ENCODE assay signal across 9 mouse cellular contexts in the genomic region with DNA sequence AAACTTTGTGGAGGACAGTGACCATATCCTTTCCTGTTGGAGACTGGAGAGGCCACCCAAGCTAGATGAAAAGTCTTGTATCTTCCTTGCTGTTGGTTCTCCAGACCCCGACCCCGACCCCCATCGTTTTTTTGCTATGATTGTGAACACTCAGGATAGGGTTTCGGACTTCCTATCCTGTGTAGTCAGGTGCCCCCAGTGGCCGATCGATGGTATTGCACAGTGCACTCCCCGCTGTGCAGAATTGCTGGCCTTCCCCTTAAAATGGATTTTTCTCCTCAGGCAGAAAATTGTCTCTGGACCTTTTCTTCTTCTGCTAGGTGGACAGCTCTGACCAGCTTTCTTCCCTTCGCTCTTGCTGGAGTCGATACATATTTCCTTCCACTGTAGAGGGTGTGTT. TPM values are rescaled to one million over a fixed set of nuclear protein-coding genes. Genes with fewer than 3 reads are reported as not detected.
DNase-seq lines count a peak whose midpoint lies in the region; ATAC-seq and TF ChIP-seq lines count a peak whose summit lies in the region.
"Had no signal": no experiment of that assay in that cellular context is flagged by ENCODE, and none has a peak within 500 bp of the region (broad histone marks: within the 10 kb centered on the region; RNA-seq: fewer than 3 reads in every experiment).

No protein-coding gene starts in this region.

- no peak overlapping the region for H3K4me3 ChIP-seq in forebrain, postnatal 0 days (ENCODE audit: low read depth, low read length)
- no peak overlapping the region for H3K4me3 ChIP-seq in forebrain, embryonic 16.5 days (replicated peaks; ENCODE audit: low read length)
- no peak overlapping the region for H3K4me3 ChIP-seq in midbrain, embryonic 10.5 days
- no peak overlapping the region for H3K4me3 ChIP-seq in midbrain, embryonic 13.5 days (replicated peaks)
- H3K4me3 ChIP-seq in bone marrow, adult 2 months (replicated peaks; ENCODE audit: control insufficient read depth, low read depth, low read length): no peak overlapping the region

- no peaks in the 10 kb centered on the region for H3K9me3 ChIP-seq in forebrain, postnatal 0 days (ENCODE audit: low read length)
- H3K9me3 ChIP-seq in forebrain, embryonic 16.5 days (ENCODE audit: control insufficient read depth, low read length): 0 out of 2 replicates have a peak, but pooled peaks cover 2% of the 10 kb centered on the region
- H3K9me3 ChIP-seq in midbrain, embryonic 10.5 days (replicated peaks): peaks cover 3% of the 10 kb centered on the region; the same call in 1 of the 2 replicates
- H3K9me3 ChIP-seq in midbrain, embryonic 13.5 days: peaks cover 6% of the 10 kb centered on the region

- no peak overlapping the region for H3K27ac ChIP-seq in forebrain, postnatal 0 days (ENCODE audit: low read depth, low read length)
- no peak overlapping the region for H3K27ac ChIP-seq in forebrain, embryonic 16.5 days (ENCODE audit: low read length)
- 0 out of 2 replicates have a peak overlapping the region, but pooled peaks have one; percentile 33 for H3K27ac ChIP-seq in midbrain, embryonic 10.5 days (replicated peaks)
- H3K27ac ChIP-seq in midbrain, embryonic 13.5 days: no peak overlapping the region
- H3K27ac ChIP-seq in bone marrow, adult 2 months (ENCODE audit: control insufficient read depth, insufficient read depth, low read depth, low read length, poor library complexity): no peak overlapping the region

- H3K27me3 ChIP-seq in forebrain, postnatal 0 days (ENCODE audit: insufficient read depth, low read length): no peaks in the 10 kb centered on the region
- no peaks in the 10 kb centered on the region for H3K27me3 ChIP-seq in forebrain, embryonic 16.5 days (replicated peaks; ENCODE audit: control insufficient read depth, insufficient read depth, low read length)
- peaks cover 32% of the 10 kb centered on the region for H3K27me3 ChIP-seq in midbrain, embryonic 10.5 days (ENCODE audit: low read depth, poor library complexity, severe bottlenecking)
- H3K27me3 ChIP-seq in midbrain, embryonic 13.5 days: peaks cover 12% of the 10 kb centered on the region; the same call in 1 of the 2 replicates

- whole genome bisulfite sequencing in forebrain, postnatal 0 days: 26% methylated on average over 9 of the region's 9 CpGs
- 29% methylated on average over 9 of the region's 9 CpGs for WGBS in forebrain, embryonic 16.5 days
- WGBS in midbrain, embryonic 10.5 days: 34% methylated on average over 9 of the region's 9 CpGs
- WGBS in midbrain, embryonic 13.5 days: 28% methylated on average over 9 of the region's 9 CpGs
- 23% methylated on average over 9 of the region's 9 CpGs for WGBS in bone marrow, adult 2 months

- no peak overlapping the region for H3K4me2 ChIP-seq in forebrain, postnatal 0 days (ENCODE audit: low read depth)
- H3K4me2 ChIP-seq in forebrain, embryonic 16.5 days (ENCODE audit: low read length): no peak overlapping the region
- H3K4me2 ChIP-seq in midbrain, embryonic 13.5 days (replicated peaks): no peak overlapping the region

- ATAC-seq in forebrain, postnatal 0 days: no peak
- no peak for ATAC-seq in forebrain, embryonic 16.5 days
- no peak for ATAC-seq in midbrain, embryonic 13.5 days

- no peak overlapping the region for H3K9ac ChIP-seq in forebrain, postnatal 0 days
- H3K9ac ChIP-seq in forebrain, embryonic 16.5 days (replicated peaks; ENCODE audit: low read depth, low read length): no peak overlapping the region
- no peak overlapping the region for H3K9ac ChIP-seq in midbrain, embryonic 13.5 days (replicated peaks)

- no peak for TF ChIP-seq POLR2A in bone marrow, adult 2 months (IDR thresholded peaks at IDR 0.05; ENCODE audit: borderline replicate concordance, control insufficient read depth, low read depth, low read length)

- no peaks in the 10 kb centered on the region for H3K4me1 ChIP-seq in forebrain, postnatal 0 days (ENCODE audit: insufficient read depth)
- peaks cover 10% of the 10 kb centered on the region for H3K4me1 ChIP-seq in forebrain, embryonic 16.5 days (replicated peaks; ENCODE audit: control insufficient read depth, insufficient read depth, low read length)
- peaks cover 9% of the 10 kb centered on the region for H3K4me1 ChIP-seq in midbrain, embryonic 10.5 days
- H3K4me1 ChIP-seq in midbrain, embryonic 13.5 days (replicated peaks): no peaks in the 10 kb centered on the region
- no peaks in the 10 kb centered on the region for H3K4me1 ChIP-seq in bone marrow, adult 2 months (ENCODE audit: control insufficient read depth, insufficient read depth, low read length)

- peak; percentile 76 for DNase-seq in forebrain, postnatal 0 days
- DNase-seq in midbrain, embryonic 10.5 days (ENCODE audit: low spot score): peak; percentile 64
- peak; percentile 49 for DNase-seq in lung, postnatal 10 days
- DNase-seq in yolk sac, embryonic 10.5 days (ENCODE audit: low spot score): no peak
- no peak for DNase-seq in kidney, adult 11 months

- TF ChIP-seq CTCF in forebrain, postnatal 0 days (IDR thresholded peaks at IDR 0.05; ENCODE audit: low read depth): peak; percentile 87
- peak; percentile 57 for TF ChIP-seq CTCF in bone marrow, adult 2 months (IDR thresholded peaks at IDR 0.05; ENCODE audit: control insufficient read depth, insufficient read depth, low read length)

- no peaks in the 10 kb centered on the region for H3K36me3 ChIP-seq in forebrain, postnatal 0 days (ENCODE audit: insufficient read depth)
- H3K36me3 ChIP-seq in forebrain, embryonic 16.5 days (ENCODE audit: control insufficient read depth, insufficient read depth): no peaks in the 10 kb centered on the region
- H3K36me3 ChIP-seq in midbrain, embryonic 10.5 days: no peaks in the 10 kb centered on the region
- H3K36me3 ChIP-seq in midbrain, embryonic 13.5 days: no peaks in the 10 kb centered on the region

RNA-seq across cellular contexts. Expression of gene Mpped1, which starts 22.5 kb away (rescaled TPM):
- total RNA-seq in forebrain, postnatal 0 days (2014; rRNA removed): 352 and 534 TPM in 2 replicates
- 227 and 361 TPM in 2 replicates for polyA plus RNA-seq in forebrain, postnatal 0 days (2015; fragmentation: Nextera tagmentation; extraction: Ambion mirVana)
- polyA plus RNA-seq in forebrain, embryonic 16.5 days (2015; fragmentation: Nextera tagmentation; extraction: Ambion mirVana): 400 and 477 TPM in 2 replicates
- polyA plus RNA-seq in midbrain, embryonic 10.5 days (2016; fragmentation: Nextera tagmentation; extraction: Ambion mirVana): 8.4 and 10.7 TPM in 2 replicates
- 10.0 and 18.2 TPM in 2 replicates for polyA plus RNA-seq in midbrain, embryonic 13.5 days (2015; fragmentation: Nextera tagmentation; extraction: Ambion mirVana)
- polyA plus RNA-seq in bone marrow, adult 2 months (2011; ENCODE audit: insufficient read depth, insufficient read length, low replicate concordance, missing spikeins): not detected in 2 replicates
- total RNA-seq: neutrophil, adult 5-6 weeks had no signal

RNA-seq across cellular contexts. Expression of gene Scube1, which starts 31.9 kb away (rescaled TPM):
- total RNA-seq in forebrain, postnatal 0 days (2014; rRNA removed): 28.1 and 33.5 TPM in 2 replicates
- 9.7 and 12.0 TPM in 2 replicates for polyA plus RNA-seq in forebrain, postnatal 0 days (2015; fragmentation: Nextera tagmentation; extraction: Ambion mirVana)
- polyA plus RNA-seq in forebrain, embryonic 16.5 days (2015; fragmentation: Nextera tagmentation; extraction: Ambion mirVana): 21.9 and 23.6 TPM in 2 replicates
- polyA plus RNA-seq in midbrain, embryonic 10.5 days (2016; fragmentation: Nextera tagmentation; extraction: Ambion mirVana): 64.4 and 74.8 TPM in 2 replicates
- 15.5 and 16.7 TPM in 2 replicates for polyA plus RNA-seq in midbrain, embryonic 13.5 days (2015; fragmentation: Nextera tagmentation; extraction: Ambion mirVana)
- 0.45 TPM in 1 of 2 replicates, not detected in the other for polyA plus RNA-seq in bone marrow, adult 2 months (2011; ENCODE audit: insufficient read depth, insufficient read length, low replicate concordance, missing spikeins)
- total RNA-seq: neutrophil, adult 5-6 weeks had no signal

Comparison
In these comparisons a context has a peak if more than half of its experiments do, and no peak if none do; other contexts are left out.
1. DNase-seq: peak in forebrain, postnatal 0 days (single experiment), midbrain, embryonic 10.5 days (single experiment) and lung, postnatal 10 days (single experiment); none in yolk sac, embryonic 10.5 days (single experiment) and kidney, adult 11 months (single experiment).
2. RNA of gene Mpped1, which starts 22.5 kb away (polyA plus RNA-seq): 400 to 477 TPM in forebrain, embryonic 16.5 days and 227 to 361 TPM in forebrain, postnatal 0 days; 10.0 to 18.2 TPM in midbrain, embryonic 13.5 days, 8.4 to 10.7 TPM in midbrain, embryonic 10.5 days and not detected in bone marrow, adult 2 months; every median in the first group is over 10 times any median in the second.